Mouse (Mus musculus) brain, embryonic 18.5 days (tissue): ENCODE measurements around the gene Ppara.

Source experiments
- DNase-seq: peaks from one replicate; pipeline ENCODE4 v3.0.0-alpha.2; 2012; ENCODE audit warnings: low read depth, low spot score

Ppara gene

GRCm38 (mm10) chr15:85802931-85803330 lies 68.1 kb downstream of the Ppara start:
- DNase-seq = no peak

DNA sequence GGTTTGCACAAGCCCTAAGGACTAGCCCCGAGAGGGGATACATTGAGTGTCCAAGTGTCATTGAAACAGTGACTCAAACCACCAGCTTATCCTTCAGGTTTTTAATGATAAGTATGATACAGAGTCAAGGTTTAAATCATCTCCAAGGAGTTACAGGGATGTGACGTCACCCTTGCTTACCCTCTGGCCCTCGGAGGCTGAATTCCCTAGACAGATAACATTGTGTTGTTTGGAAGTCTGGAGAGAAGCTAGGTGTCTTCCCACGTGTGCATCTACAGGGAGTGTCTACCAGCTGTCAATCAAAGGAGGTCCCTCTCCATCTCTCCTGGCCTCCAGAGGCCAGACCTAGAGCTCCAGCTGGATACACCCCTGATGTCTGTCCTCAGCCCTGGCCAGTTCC lies 72.1 kb downstream of the Ppara start:
- no peak for DNase-seq

- DNase-seq = no peak
These were observed 72.6 kb downstream of the Ppara start for GRCm38 (mm10) chr15:85807404-85807803.

DNA sequence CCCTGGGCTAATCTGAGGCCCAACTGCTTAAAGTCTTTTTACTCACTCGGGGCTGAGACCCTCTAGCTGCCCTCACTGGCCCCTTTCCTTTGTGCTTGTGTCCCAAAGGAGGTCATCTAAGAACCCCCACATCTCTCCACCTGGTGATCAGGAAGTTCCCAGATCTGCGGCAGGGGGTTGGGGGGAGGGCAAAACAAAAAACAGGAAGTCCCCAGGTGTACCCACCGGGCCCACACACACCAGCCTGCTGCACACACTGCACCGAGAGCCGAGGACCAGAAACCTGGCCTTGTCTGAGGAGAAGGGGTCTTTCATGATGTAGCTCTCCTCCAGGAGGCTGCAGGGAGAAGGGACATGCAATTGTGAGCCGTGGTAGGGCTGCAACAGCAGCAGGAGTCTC lies 73.2 kb downstream of the Ppara start:
- no peak for DNase-seq

- DNase-seq = no peak
These were observed 73.7 kb downstream of the Ppara start for GRCm38 (mm10) chr15:85808434-85808833.

DNA sequence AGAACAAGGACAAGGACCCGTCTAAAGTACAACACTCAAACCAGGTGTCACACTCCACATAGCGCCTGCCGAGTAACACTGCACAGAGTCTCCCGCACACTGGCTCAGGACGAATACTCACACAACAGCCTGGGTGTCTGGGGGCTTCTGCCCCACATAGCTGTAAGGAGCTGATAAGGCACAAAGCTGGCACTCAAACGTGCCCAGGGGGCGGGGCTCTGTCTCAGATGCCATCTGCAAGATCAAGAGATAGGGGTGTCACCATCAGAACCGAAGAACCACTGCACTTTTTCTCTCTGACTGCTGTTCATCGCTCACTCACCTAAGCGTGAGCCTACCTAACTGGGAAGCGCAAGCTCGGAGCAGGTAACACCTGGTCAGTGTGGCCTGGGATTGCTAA lies 74.3 kb downstream of the Ppara start:
- DNase-seq = no peak

GRCm38 (mm10) chr15:85810462-85810805 lies 75.7 kb downstream of the Ppara start:
- no peak for DNase-seq

DNA sequence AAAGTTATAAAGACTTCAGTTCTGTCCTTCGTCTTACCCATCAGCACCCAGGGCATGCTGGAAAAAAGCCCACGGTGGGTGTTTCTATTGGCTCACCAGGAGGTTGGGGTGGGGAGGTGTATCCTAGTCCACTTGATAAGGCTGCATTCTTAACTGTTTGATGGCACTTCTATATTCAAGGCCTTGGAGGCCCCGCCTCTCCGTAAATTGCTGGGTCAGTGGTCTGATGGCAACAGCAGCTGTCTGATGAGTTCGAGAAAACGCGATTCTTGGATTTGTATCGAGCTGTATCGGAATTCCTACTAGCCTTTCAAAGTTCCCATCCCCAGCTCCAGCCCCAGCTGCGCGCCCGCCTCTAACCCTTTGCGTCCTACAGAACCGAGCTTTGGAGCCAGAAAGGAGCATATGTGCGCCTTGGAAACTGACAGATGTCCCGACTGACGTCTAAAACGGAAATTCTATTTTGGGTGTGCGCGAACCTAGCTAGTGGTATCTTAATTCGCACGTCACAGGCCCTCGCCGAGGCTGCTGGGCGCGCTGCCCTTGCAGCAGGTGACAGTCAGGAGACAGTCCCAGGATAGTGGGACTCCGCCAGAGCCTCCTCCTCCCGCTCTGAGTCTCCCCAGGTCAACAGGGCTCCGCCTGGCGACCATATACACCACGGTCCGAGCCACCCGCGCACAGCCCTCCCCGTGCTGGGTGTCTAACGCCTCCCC lies 76.2 kb downstream of the Ppara start:
- peak; percentile 50 for DNase-seq

DNA sequence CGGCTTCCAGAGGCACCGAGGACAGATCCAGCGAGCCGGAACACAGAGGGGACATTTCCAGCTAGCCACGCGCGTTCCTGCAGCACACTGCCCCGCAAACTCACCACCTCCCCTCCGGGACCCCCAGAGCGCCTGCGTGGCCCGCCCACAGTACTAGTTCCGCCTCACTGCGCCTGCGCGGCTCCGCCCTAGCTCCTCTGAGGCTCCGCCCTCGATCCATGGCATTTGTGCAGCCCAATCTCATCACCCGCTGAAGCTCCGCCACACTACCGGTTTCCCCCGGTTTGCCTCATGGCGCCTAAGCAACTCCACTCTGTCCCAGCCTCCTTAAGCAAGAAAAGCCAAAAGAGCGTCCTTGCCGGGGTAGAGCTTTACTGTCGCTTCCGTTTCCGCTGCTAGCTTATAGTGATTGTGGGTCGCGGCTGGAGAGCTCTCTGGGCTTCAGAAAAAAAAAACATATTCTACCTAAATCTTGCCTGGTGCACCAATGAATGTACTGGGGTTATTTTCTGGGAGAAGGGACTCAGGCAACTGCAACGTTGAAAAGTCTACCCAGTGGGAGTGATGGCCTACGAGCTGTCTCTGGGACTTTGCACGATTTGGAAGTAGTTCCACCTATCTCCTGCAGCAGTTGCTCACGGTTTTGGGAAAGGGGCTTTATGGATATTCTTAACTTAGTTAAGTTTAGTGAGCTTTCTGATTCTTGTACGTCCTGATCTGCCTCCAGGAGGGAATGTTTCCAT lies 76.9 kb downstream of the Ppara start, which contains the start of gene Cdpf1:
Gene Cdpf1, minus strand, starts transcription at position 163 of the 743 bp plus-strand sequence.
- peak; percentile 92 for DNase-seq

- DNase-seq = no peak
These were observed 78.6 kb downstream of the Ppara start for GRCm38 (mm10) chr15:85813428-85813827.

GRCm38 (mm10) chr15:85821203-85822010 lies 86.6 kb downstream of the Ppara start, which contains the start of gene Pkdrej:
TSS of gene Pkdrej (minus strand) at chr15:85821734.
- no peak for DNase-seq

DNA sequence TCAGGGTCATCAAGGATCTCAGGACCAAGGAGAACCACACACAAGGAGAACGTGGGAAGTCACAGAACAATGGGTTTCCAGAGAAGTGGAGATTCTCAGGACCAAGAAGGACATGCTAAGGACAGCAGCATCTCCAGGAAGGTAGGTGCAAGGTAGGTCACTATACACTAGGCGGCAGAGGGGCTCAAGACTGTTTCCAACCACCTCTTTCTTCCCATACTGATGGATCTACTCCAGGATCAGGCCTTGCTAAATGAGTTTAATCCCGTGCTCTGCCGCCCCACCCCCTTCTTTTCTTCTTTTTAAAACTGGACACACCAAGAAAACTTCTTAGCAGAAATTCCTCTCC lies 87.2 kb downstream of the Ppara start:
- no peak for DNase-seq

DNA sequence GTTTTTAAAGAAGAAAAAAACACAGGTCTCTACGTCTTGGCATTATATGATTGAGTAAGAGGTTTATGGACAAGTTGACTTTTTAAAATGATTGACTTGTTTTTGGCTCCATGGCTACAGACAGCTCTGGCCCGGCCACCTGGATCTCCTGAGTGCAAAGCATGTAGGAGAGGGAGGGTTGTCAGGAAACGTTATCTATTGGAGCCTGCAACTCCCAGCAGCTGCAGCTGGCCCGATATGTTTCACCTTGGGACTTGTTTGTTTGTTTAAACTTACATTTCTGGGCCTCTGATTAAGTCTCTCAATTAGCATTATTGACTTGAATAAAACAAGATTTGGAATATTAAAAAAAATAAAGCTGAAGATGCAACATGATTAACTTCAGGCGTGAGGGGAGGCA lies 91.9 kb downstream of the Ppara start:
- no peak for DNase-seq

- DNase-seq = no peak
These were observed 93.3 kb downstream of the Ppara start for GRCm38 (mm10) chr15:85828071-85828470.

- no peak for DNase-seq
These were observed 94.7 kb downstream of the Ppara start for GRCm38 (mm10) chr15:85829470-85829869.

- DNase-seq = peak; percentile 20
These were observed 97.3 kb downstream of the Ppara start, which contains the start of gene Ttc38 for GRCm38 (mm10) chr15:85831954-85832590. TSS of gene Ttc38 (plus strand) at chr15:85832306.

DNA sequence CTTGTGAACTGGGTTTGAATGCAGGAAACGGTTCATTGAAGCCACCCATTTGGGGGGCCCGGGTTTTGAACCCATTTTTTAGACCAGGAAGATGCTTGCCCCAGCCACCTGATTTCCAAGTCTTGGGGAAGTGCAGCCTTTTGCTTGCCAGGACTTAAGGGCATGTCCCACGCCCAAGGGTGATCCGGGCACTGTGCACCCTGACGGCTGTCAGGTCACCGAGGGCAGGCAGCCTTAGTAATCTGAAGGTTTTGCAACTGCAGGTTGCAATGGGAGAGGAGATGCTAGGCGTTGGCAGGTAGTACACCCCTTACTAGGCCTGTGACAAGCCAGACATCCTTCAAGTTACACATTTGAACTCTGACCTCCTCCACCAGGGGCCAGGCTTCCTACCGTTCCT lies 97.8 kb downstream of the Ppara start:
- no peak for DNase-seq

GRCm38 (mm10) chr15:85835335-85835734 lies 100.6 kb downstream of the Ppara start:
- DNase-seq = no peak

DNA sequence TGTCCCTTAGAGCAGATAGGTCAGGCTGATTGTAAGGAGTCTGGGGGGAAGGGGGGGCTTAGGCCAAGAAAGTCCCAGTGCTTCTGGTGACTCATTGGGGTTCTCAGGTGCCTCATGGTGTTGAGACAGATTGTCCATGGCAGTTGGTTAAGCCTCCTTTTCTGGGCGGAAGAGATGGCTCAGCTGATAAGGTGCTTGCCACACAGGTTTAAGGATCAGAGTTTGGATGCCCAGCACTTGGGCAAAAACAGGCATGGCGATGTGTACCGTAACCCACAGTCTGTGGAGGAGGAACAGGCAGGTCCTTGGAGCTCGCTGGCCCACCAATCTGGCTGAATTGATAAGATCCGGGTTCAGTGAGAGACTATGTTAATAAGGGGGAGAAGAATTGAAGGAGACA lies 102.1 kb downstream of the Ppara start:
- DNase-seq = no peak

GRCm38 (mm10) chr15:85840983-85841382 lies 106.2 kb downstream of the Ppara start:
- DNase-seq = no peak

DNA sequence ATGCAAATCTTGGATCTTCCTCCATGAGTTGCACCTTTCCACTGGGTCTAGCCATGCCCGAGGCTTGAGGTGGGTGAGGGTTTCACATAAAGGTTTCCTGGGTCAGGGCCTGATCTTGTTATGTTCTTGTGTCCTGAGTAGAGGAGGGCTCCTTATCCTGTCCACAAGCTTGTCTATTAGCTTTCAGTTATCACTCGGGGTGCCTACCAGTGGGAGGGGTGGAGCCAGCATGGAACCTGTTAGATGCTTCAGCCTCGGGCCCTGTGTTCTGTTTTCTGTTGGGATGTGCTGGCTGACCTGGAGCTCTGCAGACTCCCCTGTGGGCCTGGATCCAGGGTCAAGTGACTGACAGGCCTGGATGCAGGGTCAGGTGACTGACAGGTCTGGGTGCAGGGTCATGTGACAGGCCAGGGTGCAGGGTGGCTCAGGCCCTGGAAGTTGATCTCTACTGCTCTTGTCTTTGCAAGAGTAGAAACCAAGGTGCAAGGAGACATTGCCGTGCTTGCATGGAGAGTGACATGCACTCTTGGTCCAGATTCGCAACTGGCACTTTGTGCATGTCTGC lies 107.1 kb downstream of the Ppara start:
- no peak for DNase-seq

- no peak for DNase-seq
These were observed 110.3 kb downstream of the Ppara start for GRCm38 (mm10) chr15:85845071-85845470.
